ENCODE assay signal across 15 mouse cellular contexts in the genomic region with DNA sequence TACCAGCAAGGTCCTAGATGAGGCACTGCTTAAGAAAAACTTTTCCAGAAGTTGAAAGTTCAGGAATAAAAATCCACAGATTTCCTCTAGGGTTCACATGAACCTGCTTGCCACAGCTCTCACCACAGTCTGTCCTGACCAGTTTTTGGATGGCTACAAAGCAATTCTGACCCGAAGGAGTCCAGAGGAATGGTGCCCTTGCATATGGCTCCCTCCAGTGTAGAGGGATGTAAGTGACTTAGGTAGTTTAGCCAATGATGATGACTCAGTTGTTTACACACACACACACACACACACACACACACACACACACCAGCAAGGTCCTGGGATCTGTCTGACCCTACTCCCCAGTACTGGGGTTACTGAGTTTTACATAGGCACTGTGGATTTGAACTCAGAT. TPM values are rescaled to one million over a fixed set of nuclear protein-coding genes. Genes with fewer than 3 reads are reported as not detected.
DNase-seq lines count a peak whose midpoint lies in the region; ATAC-seq and TF ChIP-seq lines count a peak whose summit lies in the region.
"Had no signal": no experiment of that assay in that cellular context is flagged by ENCODE, and none has a peak within 500 bp of the region (broad histone marks: within the 10 kb centered on the region; RNA-seq: fewer than 3 reads in every experiment).

No protein-coding gene starts in this region.

- no peaks in the 10 kb centered on the region for H3K27me3 ChIP-seq in forebrain, postnatal 0 days (ENCODE audit: insufficient read depth, low read length)
- H3K27me3 ChIP-seq in forebrain, embryonic 14.5 days (replicated peaks; ENCODE audit: control insufficient read depth, insufficient read depth, low read length): no peaks in the 10 kb centered on the region
- H3K27me3 ChIP-seq in kidney, adult 2 months (replicated peaks; ENCODE audit: control insufficient read depth, insufficient read depth, low read length): no peaks in the 10 kb centered on the region
- H3K27me3 ChIP-seq in midbrain, postnatal 0 days (ENCODE audit: insufficient read depth, low read length): no peaks in the 10 kb centered on the region
- H3K27me3 ChIP-seq in midbrain, embryonic 14.5 days (ENCODE audit: control insufficient read depth, insufficient read depth, low read length): no peaks in the 10 kb centered on the region
- H3K27me3 ChIP-seq in stomach, postnatal 0 days (ENCODE audit: control insufficient read depth, insufficient read depth, low read length): no peaks in the 10 kb centered on the region
- H3K27me3 ChIP-seq: embryonic facial prominence, embryonic 13.5 days had no signal

- H3K9me3 ChIP-seq in forebrain, postnatal 0 days (ENCODE audit: low read length): no peaks in the 10 kb centered on the region
- no peaks in the 10 kb centered on the region for H3K9me3 ChIP-seq in forebrain, embryonic 14.5 days (replicated peaks; ENCODE audit: control insufficient read depth, low read length)
- no peaks in the 10 kb centered on the region for H3K9me3 ChIP-seq in midbrain, postnatal 0 days (ENCODE audit: low read length)
- H3K9me3 ChIP-seq in midbrain, embryonic 14.5 days (ENCODE audit: control insufficient read depth, low read length): no peaks in the 10 kb centered on the region
- no peaks in the 10 kb centered on the region for H3K9me3 ChIP-seq in stomach, postnatal 0 days (ENCODE audit: control insufficient read depth, low read length)
- H3K9me3 ChIP-seq: embryonic facial prominence, embryonic 13.5 days; forebrain, embryonic 12.5 days; liver, embryonic 15.5 days; midbrain, embryonic 10.5 days had no signal

- no peak overlapping the region for H3K27ac ChIP-seq in forebrain, postnatal 0 days (ENCODE audit: low read depth, low read length)
- H3K27ac ChIP-seq in forebrain, embryonic 14.5 days (ENCODE audit: low read depth, low read length): no peak overlapping the region
- no peak overlapping the region for H3K27ac ChIP-seq in kidney, adult 2 months (ENCODE audit: insufficient read depth, low read depth, low read length)
- no peak overlapping the region for H3K27ac ChIP-seq in midbrain, postnatal 0 days (ENCODE audit: low read depth, low read length)
- no peak overlapping the region for H3K27ac ChIP-seq in midbrain, embryonic 14.5 days (replicated peaks; ENCODE audit: low read depth, low read length)
- no peak overlapping the region for H3K27ac ChIP-seq in stomach, postnatal 0 days (replicated peaks)
- H3K27ac ChIP-seq: embryonic facial prominence, embryonic 13.5 days; forebrain, embryonic 12.5 days; liver, embryonic 15.5 days; midbrain, embryonic 10.5 days had no signal

- H3K4me3 ChIP-seq in forebrain, postnatal 0 days (ENCODE audit: low read depth, low read length): no peak overlapping the region
- H3K4me3 ChIP-seq in forebrain, embryonic 14.5 days (ENCODE audit: low read depth, low read length): no peak overlapping the region
- no peak overlapping the region for H3K4me3 ChIP-seq in kidney, adult 2 months (ENCODE audit: insufficient read depth, low read depth, low read length)
- H3K4me3 ChIP-seq in midbrain, postnatal 0 days (ENCODE audit: low read depth, low read length): no peak overlapping the region
- H3K4me3 ChIP-seq in midbrain, embryonic 14.5 days (replicated peaks; ENCODE audit: low read depth, low read length): no peak overlapping the region
- H3K4me3 ChIP-seq in stomach, postnatal 0 days (ENCODE audit: low read depth, low read length): no peak overlapping the region
- H3K4me3 ChIP-seq: embryonic facial prominence, embryonic 13.5 days; forebrain, embryonic 12.5 days; liver, embryonic 15.5 days; midbrain, embryonic 10.5 days; myocyte had no signal

- H3K4me1 ChIP-seq in forebrain, postnatal 0 days (ENCODE audit: insufficient read depth): no peaks in the 10 kb centered on the region
- no peaks in the 10 kb centered on the region for H3K4me1 ChIP-seq in forebrain, embryonic 14.5 days (ENCODE audit: control insufficient read depth, insufficient read depth, low read length)
- no peaks in the 10 kb centered on the region for H3K4me1 ChIP-seq in kidney, adult 2 months (ENCODE audit: control insufficient read depth, insufficient read depth, low read length)
- H3K4me1 ChIP-seq in midbrain, postnatal 0 days (ENCODE audit: insufficient read depth, low read length): no peaks in the 10 kb centered on the region
- H3K4me1 ChIP-seq in midbrain, embryonic 14.5 days (ENCODE audit: control insufficient read depth, insufficient read depth, low read length): no peaks in the 10 kb centered on the region
- no peaks in the 10 kb centered on the region for H3K4me1 ChIP-seq in stomach, postnatal 0 days (replicated peaks; ENCODE audit: control insufficient read depth, insufficient read depth)
- H3K4me1 ChIP-seq: embryonic facial prominence, embryonic 13.5 days; forebrain, embryonic 12.5 days; liver, embryonic 15.5 days; midbrain, embryonic 10.5 days had no signal

- no peak overlapping the region for H3K9ac ChIP-seq in forebrain, postnatal 0 days
- no peak overlapping the region for H3K9ac ChIP-seq in forebrain, embryonic 14.5 days (ENCODE audit: low read length)
- no peak overlapping the region for H3K9ac ChIP-seq in midbrain, postnatal 0 days (replicated peaks; ENCODE audit: low read length, poor library complexity, severe bottlenecking)
- no peak overlapping the region for H3K9ac ChIP-seq in midbrain, embryonic 14.5 days (replicated peaks; ENCODE audit: low read length)
- H3K9ac ChIP-seq in stomach, postnatal 0 days (ENCODE audit: low read length): no peak overlapping the region
- H3K9ac ChIP-seq: embryonic facial prominence, embryonic 13.5 days; forebrain, embryonic 12.5 days; liver, embryonic 15.5 days had no signal

- no peak for TF ChIP-seq EP300 in stomach, postnatal 0 days (optimal IDR thresholded peaks at IDR 0.05)

- no peaks in the 10 kb centered on the region for H3K36me3 ChIP-seq in forebrain, postnatal 0 days (ENCODE audit: insufficient read depth)
- no peaks in the 10 kb centered on the region for H3K36me3 ChIP-seq in forebrain, embryonic 14.5 days (ENCODE audit: control insufficient read depth, insufficient read depth, low read length)
- H3K36me3 ChIP-seq in kidney, adult 2 months (ENCODE audit: control insufficient read depth, insufficient read depth, low read length): no peaks in the 10 kb centered on the region
- no peaks in the 10 kb centered on the region for H3K36me3 ChIP-seq in midbrain, postnatal 0 days (ENCODE audit: insufficient read depth, low read length)
- no peaks in the 10 kb centered on the region for H3K36me3 ChIP-seq in midbrain, embryonic 14.5 days (ENCODE audit: control insufficient read depth, insufficient read depth, low read length)
- no peaks in the 10 kb centered on the region for H3K36me3 ChIP-seq in stomach, postnatal 0 days (ENCODE audit: control insufficient read depth, insufficient read depth, low read length)
- H3K36me3 ChIP-seq: embryonic facial prominence, embryonic 13.5 days; forebrain, embryonic 12.5 days; liver, embryonic 15.5 days; midbrain, embryonic 10.5 days had no signal

- no peak for DNase-seq in forebrain, postnatal 0 days
- DNase-seq in forebrain, embryonic 14.5 days (ENCODE audit: low spot score): no peak
- peak; percentile 15 for DNase-seq in kidney, adult 2 months
- DNase-seq in kidney, postnatal 10 days: no peak
- DNase-seq in midbrain, postnatal 0 days (ENCODE audit: low spot score): no peak
- DNase-seq in midbrain, embryonic 14.5 days: no peak
- DNase-seq in stomach, postnatal 0 days (ENCODE audit: low spot score): peak; percentile 29
- DNase-seq in right cerebral cortex, postnatal 25 days: no peak
- DNase-seq: cerebellum, postnatal 25 days had no signal

- TF ChIP-seq CTCF in forebrain, postnatal 0 days (IDR thresholded peaks at IDR 0.05; ENCODE audit: low read depth): peak; percentile 24; the same call in 1 of the 2 replicates
- peak; percentile 49 for TF ChIP-seq CTCF in kidney, adult 2 months (conservative IDR thresholded peaks at IDR 0.05; ENCODE audit: insufficient read depth, insufficient read length, low read depth, low read length)
- 0 out of 2 replicates have a peak, but pooled peaks have one; percentile 31 for TF ChIP-seq CTCF in midbrain, postnatal 0 days (IDR thresholded peaks at IDR 0.05)
- peak; percentile 70 for TF ChIP-seq CTCF in stomach, postnatal 0 days (IDR thresholded peaks at IDR 0.05; ENCODE audit: low read depth)

- H3K4me2 ChIP-seq in forebrain, postnatal 0 days (ENCODE audit: low read depth): no peak overlapping the region
- no peak overlapping the region for H3K4me2 ChIP-seq in forebrain, embryonic 14.5 days (ENCODE audit: low read length)
- H3K4me2 ChIP-seq in midbrain, postnatal 0 days (ENCODE audit: low read depth, low read length, poor library complexity, severe bottlenecking): no peak overlapping the region
- no peak overlapping the region for H3K4me2 ChIP-seq in midbrain, embryonic 14.5 days (ENCODE audit: low read length)
- no peak overlapping the region for H3K4me2 ChIP-seq in stomach, postnatal 0 days (replicated peaks; ENCODE audit: low read depth)
- H3K4me2 ChIP-seq: embryonic facial prominence, embryonic 13.5 days; forebrain, embryonic 12.5 days; liver, embryonic 15.5 days had no signal

- 48% methylated on average over 1 of the region's 1 CpGs for WGBS in forebrain, postnatal 0 days
- whole genome bisulfite sequencing in forebrain, embryonic 14.5 days: 58% methylated on average over 1 of the region's 1 CpGs
- WGBS in kidney, adult 2 months: 23% methylated on average over 1 of the region's 1 CpGs
- WGBS in midbrain, postnatal 0 days: 48% methylated on average over 1 of the region's 1 CpGs
- WGBS in midbrain, embryonic 14.5 days: 67% methylated on average over 1 of the region's 1 CpGs
- WGBS in stomach, postnatal 0 days: 36% methylated on average over 1 of the region's 1 CpGs

- no peak for ATAC-seq in forebrain, postnatal 0 days
- no peak for ATAC-seq in forebrain, embryonic 14.5 days
- no peak for ATAC-seq in midbrain, postnatal 0 days (ENCODE audit: low FRiP score)
- no peak for ATAC-seq in midbrain, embryonic 14.5 days (ENCODE audit: low FRiP score, low TSS enrichment)
- peak; percentile 53 for ATAC-seq in stomach, postnatal 0 days (ENCODE audit: low FRiP score, low TSS enrichment)
- ATAC-seq: hindbrain, embryonic 16.5 days had no signal

- TF ChIP-seq POLR2A in kidney, adult 2 months (IDR thresholded peaks at IDR 0.05; ENCODE audit: low read depth, low read length): no peak

RNA-seq across cellular contexts. Expression of a gene that starts 19.4 kb away (rescaled TPM):
- total RNA-seq in forebrain, postnatal 0 days (2014; rRNA removed): 127 and 140 TPM in 2 replicates
- polyA plus RNA-seq in forebrain, postnatal 0 days (2015; fragmentation: Nextera tagmentation; extraction: Ambion mirVana): 100 and 101 TPM in 2 replicates
- 81.8 and 85.6 TPM in 2 replicates for polyA plus RNA-seq in forebrain, embryonic 14.5 days (2014; fragmentation: Nextera tagmentation; extraction: Ambion mirVana)
- polyA plus RNA-seq in kidney, adult 2 months (2012; rRNA removed): 52.0 and 55.3 TPM in 2 replicates
- 131 and 164 TPM in 2 replicates for total RNA-seq in midbrain, postnatal 0 days (2014; rRNA removed)
- polyA plus RNA-seq in midbrain, postnatal 0 days (2015; fragmentation: Nextera tagmentation; extraction: Ambion mirVana): 90.6 and 97.9 TPM in 2 replicates
- polyA plus RNA-seq in midbrain, embryonic 14.5 days (2014; fragmentation: Nextera tagmentation; extraction: Ambion mirVana): 80.1 and 94.3 TPM in 2 replicates
- polyA plus RNA-seq in stomach, postnatal 0 days (2015; fragmentation: Nextera tagmentation; extraction: Ambion mirVana): 62.3 and 67.7 TPM in 2 replicates

Comparison
In these comparisons a context has a peak if more than half of its experiments do, and no peak if none do; other contexts are left out.
1. DNase-seq: peak in kidney, adult 2 months (single experiment) and stomach, postnatal 0 days (single experiment); none in forebrain, postnatal 0 days (single experiment), forebrain, embryonic 14.5 days (single experiment), kidney, postnatal 10 days (single experiment), midbrain, postnatal 0 days (single experiment), midbrain, embryonic 14.5 days (single experiment) and right cerebral cortex, postnatal 25 days (single experiment).
2. Peak in every context shown above with its lines, with median percentiles within 50 percentile points of each other: CTCF ChIP-seq.